Mouse (Mus musculus) lung, embryonic 14.5 days (tissue): Measurements from ENCODE around the gene Pla2g5. TPM values are rescaled to one million over a fixed set of nuclear protein-coding genes. Genes with fewer than 3 reads are reported as not detected.

ENCODE experiments used
- ATAC-seq: fragments of 200-750 bp; cut with Nextera tagmentation; 2 replicates; pipeline ENCODE4 v1.8.0; 2017; ENCODE audit warnings: mild to moderate bottlenecking, moderate TSS enrichment, moderate library complexity; ENCODE audit not compliant: insufficient read depth
- DNase-seq: peaks from one replicate; pipeline ENCODE4 v3.0.0-alpha.2; 2015
- H3K27ac ChIP-seq: fragments of 300-500 bp; sonication (generic); 2 replicates; pipeline ENCODE4 v1.5.1; 2014; ENCODE audit warnings: low read depth, mild to moderate bottlenecking, moderate library complexity
- H3K27me3 ChIP-seq: fragments of 300-500 bp; sonication (generic); 2 replicates; pipeline ENCODE4 v1.6.1; 2014; ENCODE audit warnings: low read length, control low read depth; ENCODE audit not compliant: insufficient read depth
- H3K36me3 ChIP-seq: fragments of 300-500 bp; sonication (generic); 2 replicates; pipeline ENCODE4 v1.6.1; 2014; ENCODE audit warnings: control low read depth; ENCODE audit not compliant: insufficient read depth
- H3K4me1 ChIP-seq: fragments of 300-500 bp; sonication (generic); 2 replicates; pipeline ENCODE4 v1.6.1; 2014; ENCODE audit warnings: antibody characterized with exemption, control low read depth; ENCODE audit not compliant: insufficient read depth
- H3K4me2 ChIP-seq: fragments of 300-500 bp; sonication (generic); 2 replicates; pipeline ENCODE4 v1.6.1; 2014; ENCODE audit warnings: mild to moderate bottlenecking
- H3K4me3 ChIP-seq: fragments of 300-500 bp; sonication (generic); 2 replicates; pipeline ENCODE4 v1.5.1; 2014; ENCODE audit warnings: low read depth, low read length
- H3K9ac ChIP-seq: fragments of 300-500 bp; sonication (generic); 2 replicates; pipeline ENCODE4 v1.6.1; 2014
- H3K9me3 ChIP-seq: fragments of 300-500 bp; sonication (generic); 2 replicates; pipeline ENCODE4 v1.6.1; 2016; ENCODE audit warnings: low read depth, low read length, control low read depth
- CTCF ChIP-seq: IDR thresholded peaks from 2 replicates; pipeline ENCODE4 v1.5.1; 2016; ENCODE audit warnings: antibody characterized with exemption, low read depth
- WGBS: fragments of 180-500 bp; shearing (Covaris S2); extraction: QIAGEN DNeasy Blood & Tissue Kit; methylation state at CpG from one replicate; pipeline ENCODE4 v1.1.7; 2014; 5-methylcytosine and 5-hydroxymethylcytosine counted together
- polyA plus RNA-seq: library from polyadenylated mRNA; unstranded; fragments of >200 nt; fragmentation: Nextera tagmentation; extraction: Ambion mirVana; gene quantifications from 2 replicates; pipeline ENCODE4 v1.2.1, GENCODE M21; 2014

Gene Pla2g5
- polyA plus RNA-seq, 1 experiment from 2014 or later = 0.61 TPM

- no peak for TF ChIP-seq CTCF
- DNase-seq = no peak
Measured at GRCm38 (mm10) chr4:138857576-138857975, 5.7 kb downstream of the Pla2g5 start.

DNA sequence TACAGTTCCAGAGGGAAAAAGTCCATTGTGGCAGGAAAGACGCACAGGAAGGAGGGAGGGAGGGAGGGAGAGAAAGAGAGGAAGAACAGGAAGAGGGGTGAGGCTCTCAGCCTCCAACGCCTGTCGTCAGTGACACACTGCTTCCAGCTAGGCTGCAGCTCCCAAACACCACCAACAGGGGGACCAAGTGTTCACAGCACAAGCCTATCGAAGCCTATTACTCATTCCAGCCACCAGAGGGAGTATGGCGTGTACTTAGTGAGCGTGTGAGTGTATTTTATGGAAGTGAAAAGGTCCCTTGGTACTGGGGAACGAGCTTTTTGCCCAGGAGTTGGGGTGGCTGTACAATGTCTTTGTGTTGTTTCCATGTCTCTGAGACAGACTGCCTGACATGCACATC is 6.8 kb downstream of the Pla2g5 start:
- peak; percentile 100 for TF ChIP-seq CTCF
- H3K27ac ChIP-seq = no peak overlapping the region
- H3K9ac ChIP-seq = no peak overlapping the region
- no peaks in the 10 kb centered on the region for H3K9me3 ChIP-seq
- DNase-seq = peak; percentile 92
- H3K4me1 ChIP-seq = no peaks in the 10 kb centered on the region
- H3K4me3 ChIP-seq = no peak overlapping the region
- no peak for ATAC-seq
- 20% methylated on average over 7 of the region's 7 CpGs for WGBS
- no peaks in the 10 kb centered on the region for H3K27me3 ChIP-seq
- H3K36me3 ChIP-seq = no peaks in the 10 kb centered on the region
- no peak overlapping the region for H3K4me2 ChIP-seq

More at GRCm38 (mm10) chr4:138857576-138857975, 5.7 kb downstream of the Pla2g5 start:
- H3K4me1 ChIP-seq = no peaks in the 10 kb centered on the region
- no peak overlapping the region for H3K27ac ChIP-seq
- H3K27me3 ChIP-seq = no peaks in the 10 kb centered on the region
- no peak overlapping the region for H3K9ac ChIP-seq
- no peaks in the 10 kb centered on the region for H3K36me3 ChIP-seq
- 78% methylated on average over 10 of the region's 10 CpGs for WGBS
- no peak overlapping the region for H3K4me2 ChIP-seq
- no peaks in the 10 kb centered on the region for H3K9me3 ChIP-seq
- ATAC-seq = no peak
- H3K4me3 ChIP-seq = no peak overlapping the region

GRCm38 (mm10) chr4:138855092-138855632 is 8.1 kb downstream of the Pla2g5 start:
- TF ChIP-seq CTCF = no peak
- 77% methylated on average over 9 of the region's 9 CpGs for WGBS
- Histone ChIP-seq H3K9ac (no peak overlapping the region), H3K27ac (no peak overlapping the region), H3K9me3 (no peaks in the 10 kb centered on the region), H3K4me3 (no peak overlapping the region), H3K4me1 (no peaks in the 10 kb centered on the region), H3K36me3 (no peaks in the 10 kb centered on the region), H3K4me2 (no peak overlapping the region), H3K27me3 (no peaks in the 10 kb centered on the region)
- DNase-seq = no peak
- no peak for ATAC-seq

DNA sequence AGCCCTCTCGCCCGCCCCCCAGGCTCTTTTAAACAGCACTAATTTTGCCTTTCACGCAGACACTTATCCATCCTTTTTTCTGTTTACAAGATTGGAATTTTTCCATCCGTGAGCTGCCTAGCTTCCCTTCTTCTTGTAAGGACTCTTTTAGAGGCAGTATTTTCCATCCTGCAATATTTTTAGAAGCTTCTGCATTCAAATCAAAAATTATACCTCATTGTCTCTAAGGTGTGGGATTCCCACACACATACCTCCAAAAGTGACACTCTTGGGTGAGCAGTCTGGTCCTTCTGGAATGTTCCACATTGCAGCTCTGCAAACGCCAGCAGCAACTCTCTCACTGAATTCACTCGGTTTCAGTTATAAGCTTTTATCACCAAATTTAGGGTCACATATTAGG is 10.3 kb downstream of the Pla2g5 start:
- Histone ChIP-seq H3K4me1 (no peaks in the 10 kb centered on the region), H3K4me2 (no peak overlapping the region), H3K9ac (no peak overlapping the region), H3K27me3 (no peaks in the 10 kb centered on the region), H3K36me3 (no peaks in the 10 kb centered on the region), H3K9me3 (no peaks in the 10 kb centered on the region), H3K4me3 (no peak overlapping the region), H3K27ac (no peak overlapping the region)
- TF ChIP-seq CTCF = no peak
- DNase-seq (no peak), ATAC-seq (no peak)
- 49% methylated on average over 6 of the region's 6 CpGs for WGBS

GRCm38 (mm10) chr4:138851463-138851862 is 11.8 kb downstream of the Pla2g5 start:
- H3K4me1 ChIP-seq = no peaks in the 10 kb centered on the region
- DNase-seq = peak; percentile 87
- peak; percentile 100 for TF ChIP-seq CTCF
- no peak for ATAC-seq
- no peak overlapping the region for H3K9ac ChIP-seq
- no peak overlapping the region for H3K27ac ChIP-seq
- no peaks in the 10 kb centered on the region for H3K36me3 ChIP-seq
- 4% methylated on average over 4 of the region's 4 CpGs for WGBS
- no peaks in the 10 kb centered on the region for H3K27me3 ChIP-seq
- no peak overlapping the region for H3K4me2 ChIP-seq
- no peaks in the 10 kb centered on the region for H3K9me3 ChIP-seq
- H3K4me3 ChIP-seq = no peak overlapping the region

GRCm38 (mm10) chr4:138841386-138841785 is 21.9 kb downstream of the Pla2g5 start:
- DNase-seq (peak; percentile 46), ATAC-seq (no peak)
- no peaks in the 10 kb centered on the region for H3K4me1 ChIP-seq
- 63% methylated on average over 7 of the region's 7 CpGs for WGBS
- no peaks in the 10 kb centered on the region for H3K9me3 ChIP-seq
- no peaks in the 10 kb centered on the region for H3K36me3 ChIP-seq
- no peak for TF ChIP-seq CTCF
- no peaks in the 10 kb centered on the region for H3K27me3 ChIP-seq
- H3K4me2 ChIP-seq = no peak overlapping the region
- no peak overlapping the region for H3K9ac ChIP-seq
- no peak overlapping the region for H3K27ac ChIP-seq
- H3K4me3 ChIP-seq = no peak overlapping the region

GRCm38 (mm10) chr4:138840726-138841125 is 22.6 kb downstream of the Pla2g5 start:
- Histone ChIP-seq H3K4me1 (no peaks in the 10 kb centered on the region), H3K9ac (no peak overlapping the region), H3K4me2 (no peak overlapping the region), H3K9me3 (no peaks in the 10 kb centered on the region), H3K36me3 (no peaks in the 10 kb centered on the region), H3K4me3 (no peak overlapping the region), H3K27me3 (no peaks in the 10 kb centered on the region), H3K27ac (no peak overlapping the region)
- WGBS = 62% methylated on average over 8 of the region's 8 CpGs
- ATAC-seq (no peak), DNase-seq (no peak)
- TF ChIP-seq CTCF = no peak

DNA sequence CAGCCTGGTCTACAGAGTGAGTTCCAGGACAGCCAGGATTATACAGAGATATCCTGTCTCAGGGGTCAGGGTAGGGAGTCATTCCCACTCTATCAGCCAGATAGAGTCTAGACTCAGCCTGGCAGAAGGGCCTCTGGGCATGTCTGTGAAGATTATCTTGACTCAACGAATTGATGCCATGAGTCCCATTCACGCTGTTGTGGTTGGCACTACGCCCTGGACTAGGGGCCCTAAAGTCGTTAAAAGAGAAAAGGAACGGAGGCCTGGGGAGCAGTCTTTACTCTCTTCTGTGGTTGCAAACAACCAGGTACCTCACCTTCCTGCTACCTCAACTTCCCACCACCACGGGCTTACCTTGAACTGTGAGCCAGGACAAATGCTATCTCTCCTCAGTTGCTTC is 23.5 kb downstream of the Pla2g5 start:
- H3K9ac ChIP-seq = no peak overlapping the region
- no peak overlapping the region for H3K4me3 ChIP-seq
- H3K36me3 ChIP-seq = no peaks in the 10 kb centered on the region
- TF ChIP-seq CTCF = no peak
- H3K27me3 ChIP-seq = no peaks in the 10 kb centered on the region
- no peak for DNase-seq
- no peaks in the 10 kb centered on the region for H3K9me3 ChIP-seq
- H3K27ac ChIP-seq = no peak overlapping the region
- no peaks in the 10 kb centered on the region for H3K4me1 ChIP-seq
- no peak for ATAC-seq
- H3K4me2 ChIP-seq = no peak overlapping the region
- 80% methylated on average over 6 of the region's 6 CpGs for WGBS
